Mouse (Mus musculus): ENCODE measurements at regions not wholly inside any gene's neighbourhood (a gene's known extent, or its start where the extent isn't known, plus 50 kb on each side); places are given as distances from the start of the nearest gene placed in this dataset.

DNA sequence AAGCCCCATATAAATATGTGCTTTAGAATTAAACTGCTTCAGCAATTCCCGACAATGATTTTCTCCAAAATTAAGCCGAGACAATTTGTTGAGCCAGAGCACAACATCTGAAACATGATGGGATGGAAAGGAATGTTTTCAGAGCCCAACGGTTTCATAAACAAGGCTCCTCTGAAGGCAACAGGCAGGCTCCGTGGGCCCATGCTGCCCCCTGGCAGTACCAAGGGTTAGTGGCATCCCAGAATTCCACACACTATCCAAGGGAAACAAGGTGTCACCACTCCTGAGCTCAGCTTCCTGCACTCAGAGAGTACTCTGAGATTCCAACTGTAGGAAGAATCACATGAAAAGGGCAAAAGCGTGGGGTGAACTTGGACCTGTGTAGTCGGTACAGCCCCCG is 57.5 kb upstream of the Ptprt start:
- DNase-seq = no peak

DNA sequence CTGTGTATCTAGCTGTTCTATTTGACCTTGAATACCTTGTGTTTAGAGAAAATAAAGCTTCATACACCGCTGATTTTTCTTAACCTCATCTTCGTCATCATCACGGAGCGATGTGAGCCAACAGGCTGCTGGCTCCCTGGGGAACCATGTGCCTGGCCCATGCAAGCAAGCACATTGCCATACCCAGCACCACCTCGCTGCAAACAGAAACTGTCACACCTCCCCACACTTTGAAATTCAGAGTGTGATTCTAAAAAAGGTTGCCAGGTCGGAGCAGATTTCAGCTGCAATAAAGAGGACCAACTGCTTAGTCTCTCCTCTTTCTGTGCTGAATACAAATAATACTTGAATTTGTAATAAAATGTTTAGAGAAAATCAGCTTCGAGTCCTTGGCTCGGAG is 54.0 kb upstream of the Ptprt start:
- DNase-seq = no peak

DNA sequence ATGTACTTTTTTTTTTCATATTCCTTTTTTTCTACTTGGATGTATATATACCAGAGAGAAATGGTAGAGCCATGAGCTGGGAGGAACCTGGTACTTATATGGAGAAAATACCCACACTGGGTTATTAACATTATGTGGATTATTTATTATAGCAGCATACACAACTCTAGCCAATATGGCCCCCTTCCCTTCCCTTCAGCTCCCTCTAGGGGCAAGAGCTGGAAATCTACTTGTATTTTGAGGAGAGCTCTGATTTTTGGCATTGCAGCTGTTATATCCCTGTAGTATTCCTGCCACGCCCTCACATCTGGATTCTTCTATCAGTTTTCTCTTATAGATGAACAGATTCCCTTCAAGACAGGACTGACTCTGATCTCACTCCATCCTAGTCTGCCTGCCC is 52.0 kb upstream of the Ptprt start:
- DNase-seq = no peak

DNA sequence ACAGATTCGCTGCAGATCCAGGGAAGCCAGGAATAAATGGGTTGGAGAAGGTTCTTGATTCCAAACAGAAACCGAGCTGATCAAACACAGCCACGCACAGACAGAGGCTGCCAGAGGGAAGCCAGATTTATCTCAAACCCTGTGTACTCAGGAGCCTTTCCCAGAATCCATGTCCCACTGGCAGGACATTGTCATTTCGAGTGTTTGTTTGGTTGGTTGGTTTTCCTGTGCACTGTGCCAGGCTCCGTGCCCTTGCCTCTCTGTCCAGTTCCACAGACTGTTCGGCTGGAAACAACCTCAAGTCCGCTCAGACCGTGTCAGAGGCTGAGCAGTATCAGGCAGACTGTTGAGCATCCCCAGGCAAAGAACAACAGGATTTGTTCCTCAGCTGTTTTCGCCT is 51.4 kb upstream of the Ptprt start:
- no peak for DNase-seq
